Mouse (Mus musculus): Measurements from ENCODE around the gene Scnm1. TPM values are rescaled to one million over a fixed set of nuclear protein-coding genes. Genes with fewer than 3 reads are reported as not detected.
A peak's percentile ranks its signal among the peaks of the same experiment; 100 is the strongest.

Scnm1 gene
- polyA plus RNA-seq, 1 experiment: 51.5 TPM

DNA sequence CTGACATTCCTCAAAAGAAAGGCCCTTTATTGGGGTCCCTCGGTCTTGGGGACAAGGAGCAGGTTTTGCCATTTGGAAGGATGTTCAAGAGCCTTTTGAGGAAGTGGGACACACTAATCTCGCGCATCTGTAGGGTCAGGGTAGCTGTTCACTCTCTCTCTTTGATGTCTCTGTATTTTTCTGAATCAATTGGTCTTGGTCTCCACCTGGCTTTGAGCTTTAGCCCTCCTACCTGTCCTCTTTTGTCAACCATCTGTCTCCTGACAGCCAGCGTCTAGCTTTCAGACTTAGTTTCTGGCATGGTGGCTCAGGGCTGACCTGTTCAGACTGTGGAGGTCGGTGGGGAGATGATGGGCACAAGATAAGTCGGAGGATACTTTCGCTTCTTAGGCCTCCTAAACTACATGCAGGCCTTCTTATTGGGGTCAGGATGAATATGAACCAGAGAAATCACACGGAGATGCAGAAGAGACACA is 25.7 kb upstream of the Scnm1 start:
- TF ChIP-seq POLR2A (IDR thresholded peaks at IDR 0.05; ENCODE audit: low read depth, low read length) (no peak), CTCF (IDR thresholded peaks at IDR 0.05; ENCODE audit: borderline replicate concordance, insufficient read depth, low read length) (no peak)
- Histone ChIP-seq H3K27ac (ENCODE audit: insufficient read depth, low read length) (no peak overlapping the region), H3K4me1 (ENCODE audit: control insufficient read depth, insufficient read depth, low read length) (peaks cover 6% of the 10 kb centered on the region), H3K4me3 (ENCODE audit: insufficient read depth, low read length) (peak overlapping the region; percentile 63)

GRCm38 (mm10) chr3:95153874-95154273 is 20.1 kb upstream of the Scnm1 start:
- Histone ChIP-seq H3K27ac (ENCODE audit: insufficient read depth, low read length) (no peak overlapping the region), H3K4me3 (ENCODE audit: insufficient read depth, low read length) (no peak overlapping the region), H3K4me1 (ENCODE audit: control insufficient read depth, insufficient read depth, low read length) (no peaks in the 10 kb centered on the region)
- no peak for TF ChIP-seq POLR2A (IDR thresholded peaks at IDR 0.05; ENCODE audit: low read depth, low read length)
- TF ChIP-seq CTCF (IDR thresholded peaks at IDR 0.05; ENCODE audit: borderline replicate concordance, insufficient read depth, low read length): no peak

DNA sequence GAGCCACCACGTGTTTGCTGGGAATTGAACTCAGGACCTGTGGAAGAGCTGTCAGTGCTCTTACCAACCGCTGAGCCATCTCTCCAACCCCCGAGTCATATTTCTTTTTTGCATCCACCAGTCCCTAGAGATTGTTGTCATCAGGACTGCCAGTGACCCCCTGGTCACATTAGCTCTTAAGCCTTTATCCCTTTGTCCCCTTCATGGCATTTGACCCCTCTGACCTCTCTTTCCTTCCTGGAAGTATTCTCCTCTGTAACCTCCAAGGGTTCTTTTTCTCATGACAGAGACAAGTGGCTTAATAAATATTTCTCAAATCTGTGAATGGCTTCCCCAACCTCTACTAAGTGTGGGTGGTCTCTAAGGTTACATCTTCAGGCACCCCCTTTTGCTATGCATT is 14.1 kb upstream of the Scnm1 start:
- Histone ChIP-seq H3K4me1 (ENCODE audit: control insufficient read depth, insufficient read depth, low read length) (no peaks in the 10 kb centered on the region), H3K27ac (ENCODE audit: insufficient read depth, low read length) (no peak overlapping the region), H3K4me3 (ENCODE audit: insufficient read depth, low read length) (no peak overlapping the region)
- TF ChIP-seq CTCF (IDR thresholded peaks at IDR 0.05; ENCODE audit: borderline replicate concordance, insufficient read depth, low read length) (no peak), POLR2A (IDR thresholded peaks at IDR 0.05; ENCODE audit: low read depth, low read length) (no peak)

GRCm38 (mm10) chr3:95142617-95143011 is 8.8 kb upstream of the Scnm1 start:
- Histone ChIP-seq H3K27ac (ENCODE audit: insufficient read depth, low read length) (no peak overlapping the region), H3K4me1 (ENCODE audit: control insufficient read depth, insufficient read depth, low read length) (no peaks in the 10 kb centered on the region), H3K4me3 (ENCODE audit: insufficient read depth, low read length) (no peak overlapping the region)
- TF ChIP-seq CTCF (IDR thresholded peaks at IDR 0.05; ENCODE audit: borderline replicate concordance, insufficient read depth, low read length) (peak; percentile 98), POLR2A (IDR thresholded peaks at IDR 0.05; ENCODE audit: low read depth, low read length) (no peak)

- Histone ChIP-seq H3K27ac (ENCODE audit: insufficient read depth, low read length) (no peak within 1 kb of the TSS), H3K4me1 (ENCODE audit: control insufficient read depth, insufficient read depth, low read length) (no peaks in the 10 kb centered on the region), H3K4me3 (ENCODE audit: insufficient read depth, low read length) (no peak within 1 kb of the TSS)
- TF ChIP-seq POLR2A (IDR thresholded peaks at IDR 0.05; ENCODE audit: low read depth, low read length) (no peak), CTCF (IDR thresholded peaks at IDR 0.05; ENCODE audit: borderline replicate concordance, insufficient read depth, low read length) (no peak)
Observed at GRCm38 (mm10) chr3:95141952-95142616, 8.3 kb upstream of the Scnm1 start, which contains the start of gene Tnfaip8l2. TSS of gene Tnfaip8l2 (minus strand) at chr3:95142360.

GRCm38 (mm10) chr3:95141474-95141873 is 7.7 kb upstream of the Scnm1 start:
- no peak overlapping the region for H3K4me3 ChIP-seq (ENCODE audit: insufficient read depth, low read length)
- H3K4me1 ChIP-seq (ENCODE audit: control insufficient read depth, insufficient read depth, low read length): no peaks in the 10 kb centered on the region
- H3K27ac ChIP-seq (ENCODE audit: insufficient read depth, low read length): no peak overlapping the region
- TF ChIP-seq CTCF (IDR thresholded peaks at IDR 0.05; ENCODE audit: borderline replicate concordance, insufficient read depth, low read length) (no peak), POLR2A (IDR thresholded peaks at IDR 0.05; ENCODE audit: low read depth, low read length) (no peak)

GRCm38 (mm10) chr3:95140795-95141194 is 7.0 kb upstream of the Scnm1 start:
- H3K4me3 ChIP-seq (ENCODE audit: insufficient read depth, low read length): no peak overlapping the region
- TF ChIP-seq POLR2A (IDR thresholded peaks at IDR 0.05; ENCODE audit: low read depth, low read length) (no peak), CTCF (IDR thresholded peaks at IDR 0.05; ENCODE audit: borderline replicate concordance, insufficient read depth, low read length) (no peak)
- no peak overlapping the region for H3K27ac ChIP-seq (ENCODE audit: insufficient read depth, low read length)
- H3K4me1 ChIP-seq (ENCODE audit: control insufficient read depth, insufficient read depth, low read length): no peaks in the 10 kb centered on the region

GRCm38 (mm10) chr3:95140289-95140595 is 6.4 kb upstream of the Scnm1 start:
- TF ChIP-seq POLR2A (IDR thresholded peaks at IDR 0.05; ENCODE audit: low read depth, low read length) (no peak), CTCF (IDR thresholded peaks at IDR 0.05; ENCODE audit: borderline replicate concordance, insufficient read depth, low read length) (no peak)
- H3K4me3 ChIP-seq (ENCODE audit: insufficient read depth, low read length): no peak overlapping the region
- no peak overlapping the region for H3K27ac ChIP-seq (ENCODE audit: insufficient read depth, low read length)

GRCm38 (mm10) chr3:95139586-95140288 is 5.9 kb upstream of the Scnm1 start:
- no peak overlapping the region for H3K4me3 ChIP-seq (ENCODE audit: insufficient read depth, low read length)

More at GRCm38 (mm10) chr3:95140289-95140595, 6.4 kb upstream of the Scnm1 start:
- no peaks in the 10 kb centered on the region for H3K4me1 ChIP-seq (ENCODE audit: control insufficient read depth, insufficient read depth, low read length)

GRCm38 (mm10) chr3:95136336-95136735 is 2.5 kb upstream of the Scnm1 start:
- peaks cover 2% of the 10 kb centered on the region; the same call in 1 of the 2 replicates for H3K4me1 ChIP-seq (ENCODE audit: control insufficient read depth, insufficient read depth, low read length)
- TF ChIP-seq CTCF (IDR thresholded peaks at IDR 0.05; ENCODE audit: borderline replicate concordance, insufficient read depth, low read length) (no peak), POLR2A (IDR thresholded peaks at IDR 0.05; ENCODE audit: low read depth, low read length) (no peak)
- H3K4me3 ChIP-seq (ENCODE audit: insufficient read depth, low read length): no peak overlapping the region

More at GRCm38 (mm10) chr3:95139586-95140288, 5.9 kb upstream of the Scnm1 start:
- Histone ChIP-seq H3K4me1 (ENCODE audit: control insufficient read depth, insufficient read depth, low read length) (no peaks in the 10 kb centered on the region), H3K27ac (ENCODE audit: insufficient read depth, low read length) (no peak overlapping the region)
- TF ChIP-seq POLR2A (IDR thresholded peaks at IDR 0.05; ENCODE audit: low read depth, low read length): no peak
- no peak for TF ChIP-seq CTCF (IDR thresholded peaks at IDR 0.05; ENCODE audit: borderline replicate concordance, insufficient read depth, low read length)

More at GRCm38 (mm10) chr3:95136336-95136735, 2.5 kb upstream of the Scnm1 start:
- H3K27ac ChIP-seq (ENCODE audit: insufficient read depth, low read length): no peak overlapping the region
